Mouse (Mus musculus): ENCODE measurements around the gene Arhgef16. TPM values are rescaled to one million over a fixed set of nuclear protein-coding genes. Genes with fewer than 3 reads are reported as not detected.

Gene Arhgef16
- polyA plus RNA-seq, 1 experiment = 0.21 TPM

DNA sequence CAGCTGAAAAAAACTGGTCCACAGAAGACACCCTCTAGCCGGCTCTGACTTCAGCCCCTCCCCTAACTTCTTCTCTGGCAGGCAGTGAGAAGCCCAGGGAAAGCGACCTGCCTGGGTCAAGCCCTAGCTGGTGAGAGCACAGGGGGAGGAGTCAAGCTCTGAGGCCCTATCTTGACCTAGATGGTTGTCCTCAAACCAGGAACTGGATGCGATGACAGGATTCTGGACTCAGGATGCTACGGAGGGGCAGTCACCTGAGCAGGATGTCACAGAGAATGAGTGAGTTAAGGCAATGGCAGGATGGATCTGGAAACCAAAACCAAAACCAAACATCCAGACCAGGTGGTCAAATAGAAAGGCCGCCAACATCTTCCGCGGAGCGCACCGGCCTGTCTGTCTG is 3.7 kb downstream of the Arhgef16 start:
- Histone ChIP-seq H3K4me1 (ENCODE audit: control insufficient read depth, insufficient read depth, low read length) (no peaks in the 10 kb centered on the region), H3K4me3 (ENCODE audit: insufficient read depth, low read length) (no peak overlapping the region), H3K27ac (ENCODE audit: insufficient read depth, low read length) (no peak overlapping the region)
- TF ChIP-seq CTCF (IDR thresholded peaks at IDR 0.05; ENCODE audit: extremely low read depth, insufficient read depth, low read length) = no peak
- TF ChIP-seq POLR2A (IDR thresholded peaks at IDR 0.05; ENCODE audit: extremely low read depth, insufficient read depth, low read length) = no peak

GRCm38 (mm10) chr4:154294262-154294731 is 7.2 kb downstream of the Arhgef16 start:
- H3K27ac ChIP-seq (ENCODE audit: insufficient read depth, low read length) = no peak overlapping the region
- H3K4me3 ChIP-seq (ENCODE audit: insufficient read depth, low read length) = no peak overlapping the region
- H3K4me1 ChIP-seq (ENCODE audit: control insufficient read depth, insufficient read depth, low read length) = no peaks in the 10 kb centered on the region
- no peak for TF ChIP-seq CTCF (IDR thresholded peaks at IDR 0.05; ENCODE audit: extremely low read depth, insufficient read depth, low read length)
- no peak for TF ChIP-seq POLR2A (IDR thresholded peaks at IDR 0.05; ENCODE audit: extremely low read depth, insufficient read depth, low read length)

DNA sequence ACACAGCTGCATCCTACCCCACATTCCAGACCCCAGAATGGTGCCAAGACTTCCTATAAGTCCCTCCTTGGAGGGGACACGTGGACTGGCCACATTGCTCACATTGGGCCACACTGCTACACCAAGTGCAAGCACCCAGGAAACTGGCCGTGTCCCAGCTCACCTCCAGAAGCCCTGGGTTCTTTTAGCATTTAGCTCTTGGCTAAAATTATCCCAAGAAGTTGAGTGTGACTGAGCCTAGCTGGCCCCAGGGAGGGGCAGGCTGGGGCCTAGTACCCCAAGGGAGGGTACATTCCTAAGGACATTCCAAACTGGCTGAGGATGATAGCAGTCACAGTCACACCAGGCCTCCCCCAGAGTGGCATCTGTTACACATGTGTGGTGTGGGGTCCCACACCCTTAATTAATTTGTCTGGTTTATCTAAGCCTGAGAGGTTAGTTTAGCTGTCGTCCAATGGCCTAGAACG is 7.7 kb downstream of the Arhgef16 start:
- H3K4me3 ChIP-seq (ENCODE audit: insufficient read depth, low read length) = no peak overlapping the region
- H3K4me1 ChIP-seq (ENCODE audit: control insufficient read depth, insufficient read depth, low read length) = no peaks in the 10 kb centered on the region
- TF ChIP-seq CTCF (IDR thresholded peaks at IDR 0.05; ENCODE audit: extremely low read depth, insufficient read depth, low read length) = no peak
- TF ChIP-seq POLR2A (IDR thresholded peaks at IDR 0.05; ENCODE audit: extremely low read depth, insufficient read depth, low read length) = no peak
- H3K27ac ChIP-seq (ENCODE audit: insufficient read depth, low read length) = no peak overlapping the region

GRCm38 (mm10) chr4:154283671-154284070 is 17.8 kb downstream of the Arhgef16 start:
- TF ChIP-seq POLR2A (IDR thresholded peaks at IDR 0.05; ENCODE audit: extremely low read depth, insufficient read depth, low read length) (no peak), CTCF (IDR thresholded peaks at IDR 0.05; ENCODE audit: extremely low read depth, insufficient read depth, low read length) (no peak)
- H3K27ac ChIP-seq (ENCODE audit: insufficient read depth, low read length) = no peak overlapping the region
- no peak overlapping the region for H3K4me3 ChIP-seq (ENCODE audit: insufficient read depth, low read length)
- no peaks in the 10 kb centered on the region for H3K4me1 ChIP-seq (ENCODE audit: control insufficient read depth, insufficient read depth, low read length)

DNA sequence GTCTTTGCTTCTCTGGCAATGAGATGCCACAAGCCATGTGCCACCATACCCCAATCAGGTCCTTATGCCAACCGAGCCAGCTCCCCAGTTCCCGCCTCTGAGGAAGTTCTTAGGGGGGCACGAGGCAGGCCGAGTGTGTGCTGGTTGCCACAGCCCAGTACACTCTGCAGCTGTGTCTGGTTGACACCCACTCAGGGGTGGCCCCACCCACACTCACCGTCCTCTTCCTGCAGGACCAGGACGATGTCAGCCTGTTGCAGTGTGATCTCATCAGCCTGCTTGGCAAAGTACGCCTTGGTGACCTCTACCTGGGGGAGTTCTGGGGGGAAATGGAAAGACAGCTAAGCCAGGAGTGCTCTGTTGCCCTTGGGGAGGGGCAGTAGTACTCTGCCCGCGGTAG is 22.0 kb downstream of the Arhgef16 start:
- Histone ChIP-seq H3K4me3 (ENCODE audit: insufficient read depth, low read length) (no peak overlapping the region), H3K27ac (ENCODE audit: insufficient read depth, low read length) (no peak overlapping the region), H3K4me1 (ENCODE audit: control insufficient read depth, insufficient read depth, low read length) (no peaks in the 10 kb centered on the region)
- TF ChIP-seq CTCF (IDR thresholded peaks at IDR 0.05; ENCODE audit: extremely low read depth, insufficient read depth, low read length) (no peak), POLR2A (IDR thresholded peaks at IDR 0.05; ENCODE audit: extremely low read depth, insufficient read depth, low read length) (no peak)

DNA sequence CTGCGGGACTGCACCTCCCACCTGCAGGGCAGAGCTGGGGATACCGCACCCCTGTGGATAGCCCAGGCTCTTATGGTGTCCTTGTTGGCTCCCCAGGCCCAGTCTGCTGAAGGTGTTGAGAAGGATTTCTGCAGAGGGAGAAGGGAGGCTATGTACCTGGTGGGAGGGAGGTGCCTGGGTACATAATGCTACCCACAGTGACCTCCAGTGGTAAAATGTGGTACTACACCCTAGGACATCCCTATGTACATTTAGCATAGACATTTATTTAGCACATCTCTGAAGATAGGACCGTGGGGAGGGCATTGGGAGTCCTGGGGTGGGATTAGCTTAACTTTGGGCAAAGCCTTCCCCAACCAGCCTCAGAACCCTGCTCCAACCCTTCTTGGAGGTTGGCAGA is 28.5 kb downstream of the Arhgef16 start:
- Histone ChIP-seq H3K4me3 (ENCODE audit: insufficient read depth, low read length) (no peak overlapping the region), H3K27ac (ENCODE audit: insufficient read depth, low read length) (no peak overlapping the region), H3K4me1 (ENCODE audit: control insufficient read depth, insufficient read depth, low read length) (no peaks in the 10 kb centered on the region)
- TF ChIP-seq POLR2A (IDR thresholded peaks at IDR 0.05; ENCODE audit: extremely low read depth, insufficient read depth, low read length) = no peak
- peak; percentile 70 for TF ChIP-seq CTCF (IDR thresholded peaks at IDR 0.05; ENCODE audit: extremely low read depth, insufficient read depth, low read length)

GRCm38 (mm10) chr4:154269520-154269919 is 32.0 kb downstream of the Arhgef16 start:
- TF ChIP-seq POLR2A (IDR thresholded peaks at IDR 0.05; ENCODE audit: extremely low read depth, insufficient read depth, low read length) (no peak), CTCF (IDR thresholded peaks at IDR 0.05; ENCODE audit: extremely low read depth, insufficient read depth, low read length) (no peak)
- Histone ChIP-seq H3K27ac (ENCODE audit: insufficient read depth, low read length) (no peak overlapping the region), H3K4me3 (ENCODE audit: insufficient read depth, low read length) (no peak overlapping the region), H3K4me1 (ENCODE audit: control insufficient read depth, insufficient read depth, low read length) (no peaks in the 10 kb centered on the region)

DNA sequence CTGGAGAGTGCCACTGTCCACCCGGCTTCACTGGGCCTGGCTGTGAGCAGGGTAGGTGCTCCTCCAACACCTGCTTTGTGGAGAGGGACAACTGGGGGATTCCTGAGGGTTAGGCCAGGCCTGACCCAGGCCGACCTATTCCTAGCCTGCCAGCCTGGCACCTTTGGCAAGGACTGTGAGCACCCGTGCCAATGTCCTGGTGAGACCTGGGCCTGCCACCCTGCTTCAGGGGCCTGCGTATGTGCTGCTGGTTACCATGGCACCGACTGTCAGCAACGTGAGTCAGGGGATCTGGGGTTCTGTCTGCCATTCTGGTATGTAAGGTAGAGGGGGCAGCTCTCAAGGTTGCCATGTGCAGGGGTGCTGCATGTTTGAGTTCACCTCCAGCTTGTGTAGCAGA is 34.0 kb downstream of the Arhgef16 start:
- H3K27ac ChIP-seq (ENCODE audit: insufficient read depth, low read length) = no peak overlapping the region
- TF ChIP-seq CTCF (IDR thresholded peaks at IDR 0.05; ENCODE audit: extremely low read depth, insufficient read depth, low read length) = no peak
- no peak for TF ChIP-seq POLR2A (IDR thresholded peaks at IDR 0.05; ENCODE audit: extremely low read depth, insufficient read depth, low read length)
- H3K4me3 ChIP-seq (ENCODE audit: insufficient read depth, low read length) = no peak overlapping the region
- no peaks in the 10 kb centered on the region for H3K4me1 ChIP-seq (ENCODE audit: control insufficient read depth, insufficient read depth, low read length)

DNA sequence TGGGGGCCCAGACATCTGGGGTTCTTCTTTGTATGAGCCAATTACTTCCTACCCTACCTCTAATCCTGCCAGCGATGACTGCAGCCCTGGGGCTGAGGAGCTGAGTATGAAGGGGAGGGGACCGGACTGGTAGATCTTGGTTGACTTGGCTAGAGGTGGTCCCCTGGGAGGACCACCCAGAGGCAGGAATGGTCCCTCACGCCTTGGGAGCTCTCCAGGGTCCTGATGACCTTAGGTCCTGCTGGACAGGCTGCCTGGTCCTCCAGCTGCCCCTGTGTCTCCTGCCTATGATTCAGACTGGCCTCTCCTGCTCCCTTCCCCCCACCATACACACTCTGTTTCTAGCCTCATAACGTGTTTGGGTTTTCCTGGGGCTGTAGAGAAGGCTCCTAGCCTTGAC is 39.4 kb downstream of the Arhgef16 start:
- TF ChIP-seq POLR2A (IDR thresholded peaks at IDR 0.05; ENCODE audit: extremely low read depth, insufficient read depth, low read length) (no peak), CTCF (IDR thresholded peaks at IDR 0.05; ENCODE audit: extremely low read depth, insufficient read depth, low read length) (no peak)
- Histone ChIP-seq H3K27ac (ENCODE audit: insufficient read depth, low read length) (no peak overlapping the region), H3K4me1 (ENCODE audit: control insufficient read depth, insufficient read depth, low read length) (no peaks in the 10 kb centered on the region), H3K4me3 (ENCODE audit: insufficient read depth, low read length) (no peak overlapping the region)

DNA sequence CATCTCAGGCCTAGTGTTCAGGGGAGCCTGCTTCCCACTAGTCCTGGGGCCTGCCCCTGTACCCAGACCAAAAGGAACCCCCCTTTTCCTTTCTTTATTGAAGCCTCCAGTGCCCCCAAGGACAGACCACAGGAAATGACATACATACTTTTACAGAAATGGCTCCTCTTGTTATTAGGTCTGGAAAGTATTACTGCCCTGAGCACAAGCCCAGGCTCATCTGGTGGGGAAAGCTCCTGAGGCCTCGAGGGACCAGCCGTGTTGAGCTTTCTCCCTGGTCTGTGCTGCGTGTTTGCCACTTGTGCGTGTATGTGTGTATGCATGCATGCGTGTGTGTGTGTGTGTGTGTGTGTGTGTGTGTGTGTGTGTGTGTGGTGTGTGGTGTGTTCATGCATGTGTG is 40.7 kb downstream of the Arhgef16 start:
- Histone ChIP-seq H3K4me3 (ENCODE audit: insufficient read depth, low read length) (no peak overlapping the region), H3K27ac (ENCODE audit: insufficient read depth, low read length) (no peak overlapping the region), H3K4me1 (ENCODE audit: control insufficient read depth, insufficient read depth, low read length) (no peaks in the 10 kb centered on the region)
- TF ChIP-seq POLR2A (IDR thresholded peaks at IDR 0.05; ENCODE audit: extremely low read depth, insufficient read depth, low read length) (no peak), CTCF (IDR thresholded peaks at IDR 0.05; ENCODE audit: extremely low read depth, insufficient read depth, low read length) (no peak)

All from cortical plate, adult 2 months (tissue).